Mouse (Mus musculus): ENCODE data around the gene Inf2. TPM values are rescaled to one million over a fixed set of nuclear protein-coding genes. Genes with fewer than 3 reads are reported as not detected.

The Inf2 gene
- total and polyA plus RNA-seq, 3 experiments, result 13.9 to 131 (median 36.6) TPM

GRCm38 (mm10) chr12:112584954-112585353, 3.6 kb upstream of the Inf2 start:
- no peaks in the 10 kb centered on the region for H3K27me3 ChIP-seq (replicated peaks)

GRCm38 (mm10) chr12:112585924-112586538, 2.6 kb upstream of the Inf2 start:
- Histone ChIP-seq H3K27me3 (replicated peaks) (no peaks in the 10 kb centered on the region), H3K36me3 (replicated peaks in 1 of 2; ENCODE audit: control insufficient read depth in 1 of 2, insufficient read depth in 1 of 2, low read length in 1 of 2) (peaks cover 0 to 13% of the 10 kb centered on the region in 2 experiments), H3K9ac (ENCODE audit: insufficient read depth, low read depth) (0 out of 2 replicates have a peak overlapping the region, but pooled peaks have one; percentile 6), H3K79me2 (replicated peaks; ENCODE audit: control insufficient read depth, extremely low read depth, insufficient read depth, poor library complexity, severe bottlenecking) (peaks cover 22% of the 10 kb centered on the region), H3K4me2 (ENCODE audit: insufficient read depth, low read depth, poor library complexity, severe bottlenecking) (peak overlapping the region; percentile 62; the same call in 1 of the 2 replicates), H3K4me3 (replicated peaks in 1 of 3; ENCODE audit: low read depth in 2 of 3, low read length in 2 of 3, poor library complexity in 1 of 3) (peak overlapping the region in 1 of 3 experiments; percentile 36), H3K4me1 (ENCODE audit: control insufficient read depth in 1 of 2, insufficient read depth in 2 of 2) (peaks cover 37 to 48% of the 10 kb centered on the region in 2 experiments), H3K27ac (ENCODE audit: insufficient read depth, low read depth) (peak overlapping the region; percentile 10; the same call in 1 of the 2 replicates), H3K9me3 (replicated peaks; ENCODE audit: low read length) (no peaks in the 10 kb centered on the region)
- DNase-seq (ENCODE audit: extremely low read depth), result no peak
- dilution Hi-C loops (cut with MboI; ENCODE audit: extremely low pct_ligation_motif_present, extremely low pct_unique_long_range_greater_than_20kb, low sequenced_read_pairs) (no loop called here), in situ Hi-C loops (cut with MboI; ENCODE audit: low pct_ligation_motif_present, low pct_unique_long_range_greater_than_20kb, low sequenced_read_pairs) (no loop called here)
- peak; percentile 76 for TF ChIP-seq IRF4 (IDR thresholded peaks at IDR 0.05; ENCODE audit: low read depth, low read length)
- 0 out of 2 replicates have a peak, but pooled peaks have one; percentile 20 for TF ChIP-seq ETS1 (conservative IDR thresholded peaks at IDR 0.05; ENCODE audit: low read depth, low read length)
- no peak for TF ChIP-seq SIN3A (IDR thresholded peaks at IDR 0.05; ENCODE audit: low read length)
- TF ChIP-seq TCF12 (IDR thresholded peaks at IDR 0.05; ENCODE audit: low read depth, low read length), result 0 out of 2 replicates have a peak, but pooled peaks have one; percentile 38
- TF ChIP-seq RAD21 (IDR thresholded peaks at IDR 0.05; ENCODE audit: low read depth, low read length), result no peak
- no peak for TF ChIP-seq NRF1 (IDR thresholded peaks at IDR 0.05; ENCODE audit: low read depth, low read length)
- no peak for TF ChIP-seq NELFE (IDR thresholded peaks at IDR 0.05; ENCODE audit: low read depth, low read length)
- peak; percentile 57; the same call in 1 of the 2 replicates for TF ChIP-seq BHLHE40 (IDR thresholded peaks at IDR 0.05; ENCODE audit: low read depth, low read length)
- no peak for TF ChIP-seq MAFK (IDR thresholded peaks at IDR 0.05; ENCODE audit: insufficient replicate concordance, low read length)
- TF ChIP-seq CHD1 (IDR thresholded peaks at IDR 0.05; ENCODE audit: low read depth, low read length), result no peak
- TF ChIP-seq ZKSCAN1 (IDR thresholded peaks at IDR 0.05; ENCODE audit: borderline replicate concordance, low read depth, low read length), result no peak
- no peak for TF ChIP-seq MYC (IDR thresholded peaks at IDR 0.05; ENCODE audit: low read depth, low read length)
- no peak for TF ChIP-seq E2F4 (IDR thresholded peaks at IDR 0.05; ENCODE audit: insufficient replicate concordance, low read depth, low read length)
- no peak for TF ChIP-seq POLR2AphosphoS2 (IDR thresholded peaks at IDR 0.05; ENCODE audit: low read depth, low read length)
- no peak for TF ChIP-seq TBP (conservative IDR thresholded peaks at IDR 0.05; ENCODE audit: low read depth, low read length)
- peak; percentile 78 for TF ChIP-seq EP300 (IDR thresholded peaks at IDR 0.05; ENCODE audit: low read length)
- no peak for TF ChIP-seq ZC3H11A (IDR thresholded peaks at IDR 0.05; ENCODE audit: low read depth, low read length)
- TF ChIP-seq MXI1 (IDR thresholded peaks at IDR 0.05; ENCODE audit: low read depth, low read length), result no peak
- 0 out of 2 replicates have a peak, but pooled peaks have one; percentile 20 for TF ChIP-seq MEF2A (IDR thresholded peaks at IDR 0.05; ENCODE audit: borderline replicate concordance, low read depth, low read length)
- TF ChIP-seq GABPA (IDR thresholded peaks at IDR 0.05; ENCODE audit: insufficient replicate concordance, low read depth, low read length), result no peak
- no peak for TF ChIP-seq JUND (conservative IDR thresholded peaks at IDR 0.05; ENCODE audit: low read depth, low read length)
- no peak for TF ChIP-seq RCOR1 (conservative IDR thresholded peaks at IDR 0.05; ENCODE audit: low read depth, low read length)
- TF ChIP-seq ZNF384 (IDR thresholded peaks at IDR 0.05; ENCODE audit: low read depth, low read length), result no peak
- no peak for TF ChIP-seq ZMIZ1 (IDR thresholded peaks at IDR 0.05; ENCODE audit: low read depth, low read length)
- no peak for TF ChIP-seq PAX5 (IDR thresholded peaks at IDR 0.05; ENCODE audit: low read length)
- 0 out of 4 replicates have a peak, but pooled peaks have one; percentile 16 to 26 for TF ChIP-seq CTCF (conservative IDR thresholded peaks at IDR 0.05 in 1 of 2, IDR thresholded peaks at IDR 0.05 in 1 of 2; ENCODE audit: low read depth in 2 of 2, low read length in 2 of 2)

More at GRCm38 (mm10) chr12:112584954-112585353, 3.6 kb upstream of the Inf2 start:
- Histone ChIP-seq H3K4me1 (ENCODE audit: control insufficient read depth in 1 of 2, insufficient read depth in 2 of 2) (peaks cover 33 to 53% of the 10 kb centered on the region in 2 experiments), H3K4me2 (ENCODE audit: insufficient read depth, low read depth, poor library complexity, severe bottlenecking) (no peak overlapping the region), H3K9me3 (replicated peaks; ENCODE audit: low read length) (no peaks in the 10 kb centered on the region), H3K79me2 (replicated peaks; ENCODE audit: control insufficient read depth, extremely low read depth, insufficient read depth, poor library complexity, severe bottlenecking) (peaks cover 12% of the 10 kb centered on the region), H3K27ac (ENCODE audit: insufficient read depth, low read depth) (no peak overlapping the region), H3K4me3 (replicated peaks in 1 of 3; ENCODE audit: low read depth in 2 of 3, low read length in 2 of 3, poor library complexity in 1 of 3) (no peak overlapping the region), H3K9ac (ENCODE audit: insufficient read depth, low read depth) (no peak overlapping the region), H3K36me3 (replicated peaks in 1 of 2; ENCODE audit: control insufficient read depth in 1 of 2, insufficient read depth in 1 of 2, low read length in 1 of 2) (peaks cover 0 to 3% of the 10 kb centered on the region in 2 experiments)
- TF ChIP-seq SMC3 (IDR thresholded peaks at IDR 0.05; ENCODE audit: low read depth, low read length) (no peak), IRF4 (IDR thresholded peaks at IDR 0.05; ENCODE audit: low read depth, low read length) (no peak), MEF2A (IDR thresholded peaks at IDR 0.05; ENCODE audit: borderline replicate concordance, low read depth, low read length) (no peak), POLR2AphosphoS2 (IDR thresholded peaks at IDR 0.05; ENCODE audit: low read depth, low read length) (no peak), MAZ (IDR thresholded peaks at IDR 0.05; ENCODE audit: low read depth, low read length) (no peak), CHD1 (IDR thresholded peaks at IDR 0.05; ENCODE audit: low read depth, low read length) (no peak), NELFE (IDR thresholded peaks at IDR 0.05; ENCODE audit: low read depth, low read length) (no peak), MAX (IDR thresholded peaks at IDR 0.05; ENCODE audit: low read length) (no peak), ZMIZ1 (IDR thresholded peaks at IDR 0.05; ENCODE audit: low read depth, low read length) (no peak), RCOR1 (conservative IDR thresholded peaks at IDR 0.05; ENCODE audit: low read depth, low read length) (no peak), ZNF384 (IDR thresholded peaks at IDR 0.05; ENCODE audit: low read depth, low read length) (no peak), RAD21 (IDR thresholded peaks at IDR 0.05; ENCODE audit: low read depth, low read length) (no peak), PAX5 (IDR thresholded peaks at IDR 0.05; ENCODE audit: low read length) (no peak), ETS1 (conservative IDR thresholded peaks at IDR 0.05; ENCODE audit: low read depth, low read length) (no peak), HCFC1 (IDR thresholded peaks at IDR 0.05; ENCODE audit: low read depth, low read length) (no peak), NRF1 (IDR thresholded peaks at IDR 0.05; ENCODE audit: low read depth, low read length) (no peak)
- DNase-seq (ENCODE audit: extremely low read depth), result no peak
- in situ Hi-C loops (cut with MboI; ENCODE audit: low pct_ligation_motif_present, low pct_unique_long_range_greater_than_20kb, low sequenced_read_pairs) (no loop called here), dilution Hi-C loops (cut with MboI; ENCODE audit: extremely low pct_ligation_motif_present, extremely low pct_unique_long_range_greater_than_20kb, low sequenced_read_pairs) (no loop called here)

Data from CH12.LX (cell line).